Mouse (Mus musculus) olfactory bulb, adult 2 months (tissue): ENCODE results near the gene Ube2f.

Experiments used
- CTCF ChIP-seq: fragments of 200-500 bp; IDR thresholded peaks from 2 replicates; pipeline ENCODE4 v1.5.1; 2012; ENCODE audit warnings: low read depth, mild to moderate bottlenecking, low read length, moderate library complexity; ENCODE audit not compliant: insufficient read depth
- POLR2A ChIP-seq: fragments of 200-500 bp; IDR thresholded peaks from 2 replicates; pipeline ENCODE4 v1.6.1; 2012; ENCODE audit warnings: mild to moderate bottlenecking, low read depth, low read length, moderate library complexity; ENCODE audit not compliant: insufficient read depth

DNA sequence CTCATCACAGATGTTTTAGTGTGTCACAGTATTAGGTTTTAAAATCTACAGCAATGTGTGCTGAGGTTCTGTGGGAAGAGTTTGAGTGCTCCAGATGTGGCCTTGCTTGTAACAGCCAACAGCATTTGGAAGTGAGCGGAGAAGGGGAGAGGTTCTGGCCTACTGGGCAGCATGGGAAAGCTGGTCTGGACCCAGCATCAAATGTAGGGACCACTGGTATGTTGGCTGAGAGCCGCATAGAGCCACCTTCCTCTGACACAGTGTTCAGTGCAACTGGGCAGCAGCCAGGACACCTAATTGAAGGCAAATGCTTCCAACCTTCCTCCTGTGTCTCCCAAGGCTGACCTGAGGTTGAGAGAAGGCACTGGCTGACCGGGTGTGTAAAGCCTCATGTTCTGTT lies 51.9 kb downstream of the Ube2f start:
- TF ChIP-seq POLR2A (no peak), CTCF (no peak)
